Comparison of ENCODE assay signal across 8 mouse cellular contexts in the genomic region with DNA sequence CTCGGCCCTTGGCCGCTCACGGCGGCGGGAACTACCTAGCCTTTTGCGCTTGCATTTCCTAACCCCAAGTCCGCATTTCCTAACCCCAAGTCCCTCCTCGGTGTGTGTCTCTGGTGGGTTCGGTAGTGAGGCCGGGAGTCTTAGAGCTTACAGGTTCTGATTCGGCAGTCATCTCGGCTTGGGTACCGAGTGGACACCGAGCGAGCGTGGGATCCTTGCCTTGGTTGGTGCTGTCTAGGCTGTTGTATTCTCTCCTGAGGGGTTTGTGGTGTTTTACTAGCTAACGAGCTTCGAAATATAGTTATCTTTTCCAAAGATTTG. TPM values are rescaled to one million over a fixed set of nuclear protein-coding genes. Genes with fewer than 3 reads are reported as not detected.
DNase-seq lines count a peak whose midpoint lies in the region; ATAC-seq and TF ChIP-seq lines count a peak whose summit lies in the region.

No protein-coding gene starts in this region.

- peak overlapping the region; percentile 90 for H3K9ac ChIP-seq in kidney, embryonic 14.5 days (ENCODE audit: low read depth, low read length)
- peak overlapping the region; percentile 85 for H3K9ac ChIP-seq in hindbrain, postnatal 0 days (replicated peaks; ENCODE audit: low read length)
- peak overlapping the region; percentile 86 for H3K9ac ChIP-seq in midbrain, embryonic 16.5 days (ENCODE audit: low read depth, low read length)

- no peak for TF ChIP-seq CTCF in hindbrain, postnatal 0 days (IDR thresholded peaks at IDR 0.05; ENCODE audit: low read depth)

- no peaks in the 10 kb centered on the region for H3K27me3 ChIP-seq in kidney, embryonic 14.5 days (ENCODE audit: control insufficient read depth, insufficient read depth, low read length)
- no peaks in the 10 kb centered on the region for H3K27me3 ChIP-seq in hindbrain, postnatal 0 days (ENCODE audit: insufficient read depth, low read length)
- no peaks in the 10 kb centered on the region for H3K27me3 ChIP-seq in midbrain, embryonic 16.5 days (ENCODE audit: control insufficient read depth, insufficient read depth, low read depth, low read length)

- H3K9me3 ChIP-seq in kidney, embryonic 14.5 days (ENCODE audit: control insufficient read depth, low read length), result no peaks in the 10 kb centered on the region
- no peaks in the 10 kb centered on the region for H3K9me3 ChIP-seq in hindbrain, postnatal 0 days (ENCODE audit: low read length)
- H3K9me3 ChIP-seq in midbrain, embryonic 16.5 days (replicated peaks; ENCODE audit: control insufficient read depth, low read length, poor library complexity, severe bottlenecking), result no peaks in the 10 kb centered on the region

- H3K36me3 ChIP-seq in kidney, embryonic 14.5 days (ENCODE audit: control insufficient read depth, insufficient read depth, low read length), result no peaks in the 10 kb centered on the region
- no peaks in the 10 kb centered on the region for H3K36me3 ChIP-seq in hindbrain, postnatal 0 days (ENCODE audit: insufficient read depth, low read length)
- H3K36me3 ChIP-seq in midbrain, embryonic 16.5 days (ENCODE audit: control insufficient read depth, insufficient read depth, low read length), result no peaks in the 10 kb centered on the region

- H3K27ac ChIP-seq in kidney, embryonic 14.5 days (ENCODE audit: low read depth, low read length), result no peak overlapping the region
- peak overlapping the region; percentile 82 for H3K27ac ChIP-seq in hindbrain, postnatal 0 days
- H3K27ac ChIP-seq in midbrain, embryonic 16.5 days (ENCODE audit: low read length), result no peak overlapping the region

- DNase-seq in kidney, postnatal 14 days, result no peak
- DNase-seq in hindbrain, postnatal 0 days (ENCODE audit: low spot score), result peak; percentile 17
- DNase-seq in right cerebral cortex, adult 18-20 months, result no peak
- no peak for DNase-seq in left cerebral cortex, postnatal 25 days (ENCODE audit: low spot score in 2 of 2)
- DNase-seq in layer of hippocampus, adult 8-10 months (ENCODE audit: low spot score in 2 of 2), result no peak

- no peaks in the 10 kb centered on the region for H3K4me1 ChIP-seq in kidney, embryonic 14.5 days (ENCODE audit: control insufficient read depth, insufficient read depth, low read length)
- peaks cover 11% of the 10 kb centered on the region for H3K4me1 ChIP-seq in hindbrain, postnatal 0 days (ENCODE audit: insufficient read depth, low read length)
- H3K4me1 ChIP-seq in midbrain, embryonic 16.5 days (ENCODE audit: control insufficient read depth, insufficient read depth, low read length), result peaks cover 29% of the 10 kb centered on the region

- H3K4me3 ChIP-seq in kidney, embryonic 14.5 days (ENCODE audit: low read length), result peak overlapping the region; percentile 90
- H3K4me3 ChIP-seq in hindbrain, postnatal 0 days (ENCODE audit: low read length), result peak overlapping the region; percentile 89
- H3K4me3 ChIP-seq in midbrain, embryonic 16.5 days (ENCODE audit: low read depth, low read length), result peak overlapping the region; percentile 84

- no peak for ATAC-seq in kidney, embryonic 14.5 days (ENCODE audit: low FRiP score, low TSS enrichment)
- ATAC-seq in common myeloid progenitor, adult 5-6 weeks (replicated peaks; ENCODE audit: low read depth, poor library complexity, severe bottlenecking), result 0 out of 2 replicates have a peak, but pooled peaks have one; percentile 12
- no peak for ATAC-seq in hindbrain, postnatal 0 days
- no peak for ATAC-seq in midbrain, embryonic 16.5 days

- H3K4me2 ChIP-seq in kidney, embryonic 14.5 days (replicated peaks; ENCODE audit: low read depth, low read length), result peak overlapping the region; percentile 92
- H3K4me2 ChIP-seq in hindbrain, postnatal 0 days (ENCODE audit: low read depth, low read length), result peak overlapping the region; percentile 72
- H3K4me2 ChIP-seq in midbrain, embryonic 16.5 days (ENCODE audit: low read length), result peak overlapping the region; percentile 92

- 2% methylated on average over 18 of the region's 18 CpGs for WGBS in kidney, embryonic 14.5 days
- WGBS in hindbrain, postnatal 0 days, result 3% methylated on average over 18 of the region's 18 CpGs
- 5% methylated on average over 18 of the region's 18 CpGs for WGBS in midbrain, embryonic 16.5 days

- intact Hi-C loops in left cerebral cortex, postnatal 25 days (cut with DNase I), result loop anchor here (5.0 kb wide), 5 partner anchors 45 to 180 kb away; no protein-coding TSS in a partner anchor

RNA-seq across cellular contexts. Expression of gene Galnt2, which starts 1.0 kb away (rescaled TPM):
- 41.6 and 57.7 TPM in 2 replicates for polyA plus RNA-seq in kidney, embryonic 14.5 days (2014; fragmentation: Nextera tagmentation; extraction: Ambion mirVana)
- total RNA-seq in common myeloid progenitor, adult 5-6 weeks (2017), result 10.1 and 31.0 TPM in 2 replicates
- total RNA-seq in hindbrain, postnatal 0 days (2014; rRNA removed), result 36.5 and 77.6 TPM in 2 replicates
- polyA plus RNA-seq in hindbrain, postnatal 0 days (2015; fragmentation: Nextera tagmentation; extraction: Ambion mirVana), result 53.3 and 54.9 TPM in 2 replicates
- polyA plus RNA-seq in midbrain, embryonic 16.5 days (2015; fragmentation: Nextera tagmentation; extraction: Ambion mirVana), result 45.7 and 49.0 TPM in 2 replicates
- total RNA-seq in left cerebral cortex, postnatal 25 days (2021), result 10 to 100 TPM; 41.0 to 59.6 TPM
- 10 to 100 TPM; 33.7 to 48.5 (median 40.8) TPM for total RNA-seq in layer of hippocampus, adult 8-10 months (2022)
